Mouse (Mus musculus) embryo, embryonic 10 days (tissue): ENCODE results near the gene Gstm1.
"Not testable (repeated sequence)": the region's sequence is repeated elsewhere in the genome, so short reads cannot be mapped to it uniquely, and the experiment has no call there.

Source experiments
- DNase-seq: peaks from one replicate; pipeline ENCODE4 v3.0.0-alpha.2; 2015; ENCODE audit warnings: low spot score

The Gstm1 gene

GRCm38 (mm10) chr3:108017473-108018189, at the start of gene Gstm1:
Gstm1 (minus strand) TSS chr3:108017973.
- DNase-seq: peak; percentile 97

- no peak for DNase-seq
These were observed 49.7 kb upstream of the Gstm1 start for GRCm38 (mm10) chr3:108067370-108067934.

GRCm38 (mm10) chr3:108065551-108065950, 47.8 kb upstream of the Gstm1 start:
- no peak for DNase-seq

GRCm38 (mm10) chr3:108064672-108065071, 46.9 kb upstream of the Gstm1 start:
- DNase-seq: no peak

GRCm38 (mm10) chr3:108062648-108063047, 44.9 kb upstream of the Gstm1 start:
- no peak for DNase-seq

GRCm38 (mm10) chr3:108061420-108061819, 43.6 kb upstream of the Gstm1 start:
- peak; percentile 83 for DNase-seq

- DNase-seq: no peak
These were observed 32.7 kb upstream of the Gstm1 start for GRCm38 (mm10) chr3:108050493-108050892.

- no peak for DNase-seq
These were observed 30.5 kb upstream of the Gstm1 start for GRCm38 (mm10) chr3:108048306-108048705.

- no peak for DNase-seq
These were observed 29.3 kb upstream of the Gstm1 start for GRCm38 (mm10) chr3:108046944-108047655.

- peak; percentile 91 for DNase-seq
These were observed 26.8 kb upstream of the Gstm1 start, which contains the start of gene Gstm4 for GRCm38 (mm10) chr3:108044394-108045140. Gstm4 (minus strand) TSS chr3:108044894.

- no peak for DNase-seq
These were observed 15.4 kb upstream of the Gstm1 start for GRCm38 (mm10) chr3:108033156-108033555.

GRCm38 (mm10) chr3:108032113-108032512, 14.3 kb upstream of the Gstm1 start:
- no peak for DNase-seq

- DNase-seq: no peak
These were observed 11.0 kb upstream of the Gstm1 start for GRCm38 (mm10) chr3:108028641-108029365.

GRCm38 (mm10) chr3:108026597-108026996, 8.8 kb upstream of the Gstm1 start:
- DNase-seq: no peak

GRCm38 (mm10) chr3:108026049-108026448, 8.3 kb upstream of the Gstm1 start:
- DNase-seq: no peak

- DNase-seq: no peak
These were observed 7.5 kb upstream of the Gstm1 start for GRCm38 (mm10) chr3:108025318-108025717.

GRCm38 (mm10) chr3:108022650-108023049, 4.9 kb upstream of the Gstm1 start:
- no peak for DNase-seq

- not testable (repeated sequence) for DNase-seq
These were observed 2.7 kb upstream of the Gstm1 start for GRCm38 (mm10) chr3:108020351-108021022.

- DNase-seq: not testable (repeated sequence)
These were observed 1.5 kb upstream of the Gstm1 start for GRCm38 (mm10) chr3:108019226-108019625.

- DNase-seq: no peak
These were observed 532 bp upstream of the Gstm1 start for GRCm38 (mm10) chr3:108018190-108018820.

GRCm38 (mm10) chr3:108016468-108016867, 1.3 kb downstream of the Gstm1 start:
- not testable (repeated sequence) for DNase-seq
